Mouse (Mus musculus) liver, embryonic 15.5 days (tissue): ENCODE results near the gene Zfp652. TPM values are rescaled to one million over a fixed set of nuclear protein-coding genes. Genes with fewer than 3 reads are reported as not detected.

Experiments used
- ATAC-seq: fragments of 200-750 bp; cut with Nextera tagmentation; 2 replicates; pipeline ENCODE4 v1.8.0; 2017; ENCODE audit warnings: moderate number of reproducible peaks, mild to moderate bottlenecking, moderate library complexity; ENCODE audit not compliant: insufficient read depth
- H3K27ac ChIP-seq: fragments of 300-500 bp; sonication (generic); replicated peaks from 2 replicates; pipeline ENCODE4 v1.5.1; 2015; ENCODE audit warnings: mild to moderate bottlenecking, inconsistent platforms
- H3K27me3 ChIP-seq: fragments of 300-500 bp; sonication (generic); 2 replicates; pipeline ENCODE4 v1.6.1; 2015; ENCODE audit warnings: mild to moderate bottlenecking, inconsistent platforms
- H3K36me3 ChIP-seq: fragments of 300-500 bp; sonication (generic); replicated peaks from 2 replicates; pipeline ENCODE4 v1.6.1; 2015; ENCODE audit warnings: moderate library complexity, mild to moderate bottlenecking, inconsistent platforms
- H3K4me1 ChIP-seq: fragments of 300-500 bp; sonication (generic); replicated peaks from 2 replicates; pipeline ENCODE4 v1.6.1; 2015; ENCODE audit warnings: inconsistent platforms
- H3K4me2 ChIP-seq: fragments of 300-500 bp; sonication (generic); 2 replicates; pipeline ENCODE4 v1.6.1; 2015; ENCODE audit warnings: moderate library complexity, mild to moderate bottlenecking, inconsistent platforms
- H3K4me3 ChIP-seq: fragments of 300-500 bp; sonication (generic); replicated peaks from 2 replicates; pipeline ENCODE4 v1.5.1; 2015; ENCODE audit warnings: mild to moderate bottlenecking, inconsistent platforms
- H3K9ac ChIP-seq: fragments of 300-500 bp; sonication (generic); 2 replicates; pipeline ENCODE4 v1.6.1; 2015; ENCODE audit warnings: moderate library complexity, mild to moderate bottlenecking, inconsistent platforms
- H3K9me3 ChIP-seq: fragments of 300-500 bp; sonication (generic); replicated peaks from 2 replicates; pipeline ENCODE4 v1.6.1; 2016; ENCODE audit warnings: inconsistent platforms
- WGBS: fragments of 180-500 bp; shearing (Covaris S2); methylation state at CpG from one replicate; pipeline ENCODE4 v1.1.7; 2015; ENCODE audit warnings: mixed read lengths; ENCODE audit not compliant: insufficient replicate concordance; 5-methylcytosine and 5-hydroxymethylcytosine counted together
- polyA plus RNA-seq: library from polyadenylated mRNA; unstranded; fragments of >200 nt; fragmentation: Nextera tagmentation; extraction: Ambion mirVana; gene quantifications from 2 replicates; pipeline ENCODE4 v1.2.1, GENCODE M21; 2015

The Zfp652 gene
- polyA plus RNA-seq, 1 experiment from 2014 or later: 5.5 TPM

DNA sequence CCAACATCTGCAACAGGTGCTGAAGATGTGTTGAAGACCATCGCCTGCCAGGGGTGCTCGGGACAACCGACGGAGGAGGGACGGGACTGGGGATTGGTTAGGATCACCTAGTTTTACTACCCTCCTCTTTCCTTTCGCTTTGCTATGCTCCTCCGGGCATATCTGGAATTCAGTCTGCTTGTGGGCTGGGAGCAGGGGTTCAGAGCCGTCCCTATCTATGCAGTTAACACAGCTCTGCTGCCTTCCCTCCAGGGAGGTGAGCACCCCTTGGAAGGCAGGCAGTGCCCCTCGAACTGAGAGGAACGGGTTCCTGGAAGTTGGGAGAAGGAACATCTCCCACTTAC, 118.8 kb downstream of the Zfp652 start:
- Histone ChIP-seq H3K9me3 (no peaks in the 10 kb centered on the region), H3K4me1 (peaks cover 90% of the 10 kb centered on the region), H3K27me3 (peaks cover 85% of the 10 kb centered on the region), H3K9ac (peak overlapping the region; percentile 19; the same call in 1 of the 2 replicates), H3K27ac (no peak overlapping the region), H3K4me3 (peak overlapping the region; percentile 38), H3K36me3 (peaks cover 16% of the 10 kb centered on the region), H3K4me2 (peak overlapping the region; percentile 61)
- 5% methylated on average over 10 of the region's 10 CpGs for WGBS
- no peak for ATAC-seq

GRCm38 (mm10) chr11:95831641-95832040, 119.2 kb downstream of the Zfp652 start:
- peaks cover 83% of the 10 kb centered on the region for H3K27me3 ChIP-seq
- peak overlapping the region; percentile 38 for H3K4me3 ChIP-seq
- no peak overlapping the region for H3K9ac ChIP-seq
- H3K36me3 ChIP-seq: peaks cover 16% of the 10 kb centered on the region
- H3K27ac ChIP-seq: no peak overlapping the region
- ATAC-seq: no peak
- peak overlapping the region; percentile 61; the same call in 1 of the 2 replicates for H3K4me2 ChIP-seq
- no peaks in the 10 kb centered on the region for H3K9me3 ChIP-seq
- 12% methylated on average over 15 of the region's 15 CpGs for WGBS
- peaks cover 90% of the 10 kb centered on the region for H3K4me1 ChIP-seq

GRCm38 (mm10) chr11:95832129-95833005, 119.9 kb downstream of the Zfp652 start:
- ATAC-seq: no peak
- H3K4me1 ChIP-seq: peaks cover 87% of the 10 kb centered on the region
- H3K27me3 ChIP-seq: peaks cover 82% of the 10 kb centered on the region
- no peak overlapping the region for H3K27ac ChIP-seq
- H3K9ac ChIP-seq: no peak overlapping the region
- WGBS: 76% methylated on average over 18 of the region's 18 CpGs
- H3K36me3 ChIP-seq: peaks cover 16% of the 10 kb centered on the region
- H3K4me3 ChIP-seq: no peak overlapping the region
- H3K9me3 ChIP-seq: no peaks in the 10 kb centered on the region
- H3K4me2 ChIP-seq: no peak overlapping the region

DNA sequence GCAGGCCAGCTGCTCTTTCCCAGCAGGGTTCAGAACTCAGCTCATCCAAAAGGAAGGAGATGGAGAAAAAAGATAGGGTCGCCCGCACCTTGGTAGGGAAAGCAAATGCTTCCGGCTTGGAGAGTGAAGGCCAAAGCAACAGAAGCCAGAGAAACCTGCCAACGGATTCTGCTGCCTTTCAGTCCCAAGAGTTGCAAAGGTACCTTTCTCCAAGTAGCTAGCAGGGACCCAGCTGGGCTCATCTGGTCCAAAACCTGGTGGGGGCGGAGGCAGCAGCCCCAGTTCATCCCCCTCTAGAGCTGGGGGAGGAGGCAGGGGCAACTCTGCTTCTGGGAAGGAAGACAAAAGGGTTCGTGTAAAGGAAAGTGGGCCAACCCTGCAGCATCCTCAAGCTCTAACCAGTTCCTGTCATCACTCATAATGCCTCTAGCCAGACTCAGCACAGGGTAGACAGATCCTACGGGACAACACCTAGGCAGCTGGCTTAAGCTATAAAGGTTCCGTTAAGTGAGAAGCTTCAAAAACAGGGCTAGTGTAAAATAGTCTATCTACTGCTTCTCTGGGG, 120.6 kb downstream of the Zfp652 start:
- Histone ChIP-seq H3K4me2 (no peak overlapping the region), H3K36me3 (peaks cover 16% of the 10 kb centered on the region), H3K27me3 (peaks cover 77% of the 10 kb centered on the region), H3K9me3 (no peaks in the 10 kb centered on the region), H3K4me3 (no peak overlapping the region), H3K27ac (no peak overlapping the region), H3K4me1 (peaks cover 84% of the 10 kb centered on the region), H3K9ac (no peak overlapping the region)
- ATAC-seq: no peak
- WGBS: 57% methylated on average over 8 of the region's 8 CpGs

DNA sequence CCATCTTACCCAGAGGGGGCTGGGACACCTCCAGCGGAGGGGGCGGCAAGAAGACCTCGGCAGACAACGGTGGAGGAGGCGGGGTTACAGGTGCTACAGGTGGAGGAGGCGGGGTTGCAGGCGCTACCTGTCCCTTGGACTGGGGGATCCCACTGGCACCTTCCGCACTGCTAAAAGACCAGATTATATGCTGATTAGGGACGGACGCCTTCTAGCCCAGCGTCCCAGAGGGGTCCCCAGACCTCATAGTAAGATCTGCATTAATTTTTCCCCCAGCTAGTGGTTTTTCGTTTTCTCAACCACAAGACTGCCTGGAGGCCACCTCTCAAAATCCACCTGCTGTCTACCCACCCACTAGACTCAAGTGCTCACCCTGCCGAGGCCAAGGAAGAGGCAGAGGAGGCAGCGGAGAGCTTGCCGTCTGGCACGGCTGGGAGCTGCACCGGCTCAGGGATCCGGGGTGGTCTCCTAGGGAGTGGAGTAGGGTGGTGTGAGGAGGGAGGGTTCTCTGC, 121.2 kb downstream of the Zfp652 start:
- Histone ChIP-seq H3K4me2 (peak overlapping the region; percentile 60), H3K36me3 (peaks cover 16% of the 10 kb centered on the region), H3K9ac (peak overlapping the region; percentile 14; the same call in 1 of the 2 replicates), H3K4me3 (peak overlapping the region; percentile 17; the same call in 1 of the 2 replicates), H3K4me1 (peaks cover 84% of the 10 kb centered on the region), H3K27ac (peak overlapping the region; percentile 48; the same call in 1 of the 2 replicates), H3K9me3 (no peaks in the 10 kb centered on the region), H3K27me3 (peaks cover 71% of the 10 kb centered on the region)
- 18% methylated on average over 18 of the region's 18 CpGs for WGBS
- no peak for ATAC-seq

DNA sequence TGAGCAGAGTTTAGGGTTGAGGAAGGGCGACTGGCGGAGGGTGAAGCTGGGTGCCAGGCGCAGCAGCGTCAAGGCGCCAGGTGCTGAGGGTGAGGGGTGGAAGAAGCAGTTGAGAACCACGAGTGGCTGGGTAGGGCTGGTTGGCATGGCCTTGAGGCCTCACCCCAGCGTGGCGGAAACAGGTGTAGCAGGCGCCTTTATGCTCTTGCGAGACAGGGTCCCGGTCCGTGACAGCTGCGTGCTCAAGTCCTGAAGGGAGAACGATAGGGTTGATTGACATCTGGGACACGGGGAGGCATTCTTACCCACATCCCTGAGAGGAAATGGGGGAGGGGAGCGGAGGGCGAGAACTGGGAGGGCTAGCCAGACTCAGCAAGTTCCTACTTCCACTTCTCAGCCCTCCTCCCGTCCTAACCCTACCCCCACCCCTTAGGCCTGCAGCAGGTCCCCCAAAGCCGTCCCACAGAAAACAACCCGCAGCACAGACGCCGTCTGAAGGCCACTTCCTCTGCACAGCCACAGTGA, 121.7 kb downstream of the Zfp652 start:
- peak overlapping the region; percentile 14; the same call in 1 of the 2 replicates for H3K9ac ChIP-seq
- peaks cover 84% of the 10 kb centered on the region for H3K4me1 ChIP-seq
- peaks cover 16% of the 10 kb centered on the region for H3K36me3 ChIP-seq
- H3K27ac ChIP-seq: peak overlapping the region; percentile 66; the same call in 1 of the 2 replicates
- peak; percentile 17 for ATAC-seq
- no peaks in the 10 kb centered on the region for H3K9me3 ChIP-seq
- WGBS: 3% methylated on average over 22 of the region's 22 CpGs
- peak overlapping the region; percentile 60 for H3K4me2 ChIP-seq
- H3K27me3 ChIP-seq: peaks cover 66% of the 10 kb centered on the region
- peak overlapping the region; percentile 17; the same call in 1 of the 2 replicates for H3K4me3 ChIP-seq

- WGBS: 4% methylated on average over 15 of the region's 15 CpGs
- peaks cover 58% of the 10 kb centered on the region for H3K27me3 ChIP-seq
- peak overlapping the region; percentile 17 for H3K4me3 ChIP-seq
- H3K4me2 ChIP-seq: peak overlapping the region; percentile 60
- H3K9ac ChIP-seq: peak overlapping the region; percentile 16; the same call in 1 of the 2 replicates
- peak overlapping the region; percentile 66 for H3K27ac ChIP-seq
- ATAC-seq: peak; percentile 73
- H3K9me3 ChIP-seq: no peaks in the 10 kb centered on the region
- peaks cover 79% of the 10 kb centered on the region for H3K4me1 ChIP-seq
- H3K36me3 ChIP-seq: peaks cover 16% of the 10 kb centered on the region
Measured at GRCm38 (mm10) chr11:95834742-95835710, 122.6 kb downstream of the Zfp652 start.

DNA sequence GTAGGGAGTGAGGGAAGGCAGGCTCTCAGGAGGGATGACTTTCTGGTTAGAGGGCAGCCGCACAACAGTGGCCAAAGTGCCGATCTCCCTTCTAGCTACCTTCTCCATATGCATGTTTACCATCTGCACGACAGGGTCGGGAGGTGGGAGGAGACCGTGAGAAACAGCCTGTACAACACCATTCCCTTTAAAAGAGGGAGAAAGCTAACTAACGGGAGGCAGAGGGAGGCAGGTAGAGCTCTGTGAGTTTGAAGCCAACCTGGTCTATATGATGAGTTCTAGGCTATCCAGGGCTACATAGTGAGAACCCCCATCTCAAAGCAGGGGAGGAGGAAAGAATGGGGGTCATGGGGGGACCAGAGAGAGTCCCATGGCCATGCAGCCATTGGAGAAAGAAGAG, 123.4 kb downstream of the Zfp652 start:
- no peak overlapping the region for H3K9ac ChIP-seq

GRCm38 (mm10) chr11:95836433-95836832, 124.0 kb downstream of the Zfp652 start:
- ATAC-seq: no peak
- no peak overlapping the region for H3K4me3 ChIP-seq
- H3K4me2 ChIP-seq: no peak overlapping the region

More for the DNA sequence above, 123.4 kb downstream of the Zfp652 start:
- H3K27me3 ChIP-seq: peaks cover 52% of the 10 kb centered on the region
- no peak for ATAC-seq
- whole genome bisulfite sequencing: 21% methylated on average over 6 of the region's 6 CpGs
- H3K27ac ChIP-seq: peak overlapping the region; percentile 66
- H3K4me2 ChIP-seq: peak overlapping the region; percentile 60
- no peak overlapping the region for H3K4me3 ChIP-seq
- peaks cover 71% of the 10 kb centered on the region for H3K4me1 ChIP-seq
- H3K9me3 ChIP-seq: no peaks in the 10 kb centered on the region
- peaks cover 8% of the 10 kb centered on the region for H3K36me3 ChIP-seq

DNA sequence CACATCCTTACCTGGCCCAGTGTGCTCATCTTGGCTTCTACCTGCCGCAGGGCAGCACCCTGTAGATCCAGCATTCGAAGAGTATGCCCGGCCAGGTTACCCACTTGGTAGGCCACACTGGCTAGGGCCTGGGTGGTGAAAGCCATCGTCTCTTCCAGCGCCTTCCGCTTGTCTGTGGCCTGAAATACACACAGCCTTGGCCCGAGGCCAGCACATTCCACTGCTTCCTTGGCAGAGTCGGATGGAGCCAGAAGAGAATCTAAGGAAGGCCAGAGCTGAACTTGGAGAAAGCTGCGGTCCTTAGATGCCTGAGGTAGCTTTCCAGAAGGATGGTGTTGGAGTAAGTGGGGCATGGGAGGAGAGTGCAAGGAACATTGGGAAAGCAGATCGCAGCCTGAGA, 124.6 kb downstream of the Zfp652 start, which contains the start of gene Gngt2:
Gene Gngt2 (plus strand): TSS at position 158 of the 400 bp plus-strand sequence.
- H3K4me1 ChIP-seq: peaks cover 74% of the 10 kb centered on the region
- peak within 1 kb of the TSS; percentile 66; the same call in 1 of the 2 replicates for H3K27ac ChIP-seq
- no peak for ATAC-seq

More at GRCm38 (mm10) chr11:95836433-95836832, 124.0 kb downstream of the Zfp652 start:
- peaks cover 48% of the 10 kb centered on the region for H3K27me3 ChIP-seq
- peaks cover 70% of the 10 kb centered on the region for H3K4me1 ChIP-seq
- peaks cover 2% of the 10 kb centered on the region for H3K36me3 ChIP-seq
- WGBS: 64% methylated on average over 6 of the region's 6 CpGs
- H3K9ac ChIP-seq: no peak overlapping the region
- H3K9me3 ChIP-seq: no peaks in the 10 kb centered on the region
- H3K27ac ChIP-seq: no peak overlapping the region; the same call in 1 of the 2 replicates

More for the DNA sequence above, 124.6 kb downstream of the Zfp652 start, which contains the start of gene Gngt2:
- Histone ChIP-seq H3K4me3 (no peak within 1 kb of the TSS), H3K4me2 (no peak within 1 kb of the TSS), H3K9ac (no peak within 1 kb of the TSS), H3K27me3 (peaks cover 42% of the 10 kb centered on the region), H3K36me3 (no peaks in the 10 kb centered on the region), H3K9me3 (no peaks in the 10 kb centered on the region)
- 76% methylated on average over 10 of the region's 10 CpGs for WGBS
